Mouse (Mus musculus) MN1 (cell line): ENCODE data around the gene Speer4f1.
"Not testable (repeated sequence)": the region's sequence is repeated elsewhere in the genome, so short reads cannot be mapped to it uniquely, and the experiment has no call there.

Source experiments
- DNase-seq: peaks from one replicate; pipeline ENCODE4 v3.0.0-alpha.2; 2016; ENCODE audit warnings: low spot score

Speer4f1 gene

DNA sequence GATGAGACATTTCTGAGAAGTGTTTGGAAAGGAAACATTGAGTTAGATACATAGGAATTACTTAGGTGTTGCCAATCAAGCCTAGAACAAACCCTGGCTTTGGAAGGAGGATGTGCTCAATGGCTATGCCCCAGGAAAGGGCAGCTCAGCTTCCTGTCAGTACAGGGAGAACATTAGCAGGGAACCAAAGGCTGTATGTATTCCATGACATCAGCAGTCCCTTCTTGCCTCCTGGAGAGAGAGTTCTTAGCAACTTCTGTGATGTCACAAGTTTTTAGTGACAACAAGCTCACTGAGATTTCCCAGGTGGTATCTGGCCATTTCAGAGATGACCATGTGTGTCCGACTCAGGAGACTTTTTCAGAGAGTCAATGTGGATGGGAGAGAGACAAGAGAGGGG, at the start of gene Speer4f1:
TSS of gene Speer4f1 (plus strand) at position 301 of the 400 bp plus-strand sequence.
- DNase-seq: not testable (repeated sequence)

DNA sequence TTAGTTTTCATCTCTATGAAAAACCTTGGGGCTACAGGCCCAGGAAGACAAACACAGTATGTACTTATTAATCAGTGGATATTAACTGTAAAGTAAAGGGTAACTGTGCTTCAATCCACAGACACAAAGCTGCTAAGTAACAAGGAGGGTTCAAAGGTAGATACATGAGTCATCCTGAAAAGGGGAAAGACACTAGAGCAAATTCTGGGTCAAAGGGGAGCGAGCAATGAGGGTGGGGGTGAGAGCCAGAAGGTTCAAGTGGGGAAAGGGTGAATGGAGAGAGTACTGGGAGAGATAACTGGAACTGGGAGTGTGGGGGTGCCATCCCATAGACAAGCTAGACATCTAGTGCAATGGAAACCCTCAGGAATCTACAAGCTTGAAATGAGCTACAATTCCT, 49.0 kb upstream of the Speer4f1 start:
- no peak for DNase-seq

DNA sequence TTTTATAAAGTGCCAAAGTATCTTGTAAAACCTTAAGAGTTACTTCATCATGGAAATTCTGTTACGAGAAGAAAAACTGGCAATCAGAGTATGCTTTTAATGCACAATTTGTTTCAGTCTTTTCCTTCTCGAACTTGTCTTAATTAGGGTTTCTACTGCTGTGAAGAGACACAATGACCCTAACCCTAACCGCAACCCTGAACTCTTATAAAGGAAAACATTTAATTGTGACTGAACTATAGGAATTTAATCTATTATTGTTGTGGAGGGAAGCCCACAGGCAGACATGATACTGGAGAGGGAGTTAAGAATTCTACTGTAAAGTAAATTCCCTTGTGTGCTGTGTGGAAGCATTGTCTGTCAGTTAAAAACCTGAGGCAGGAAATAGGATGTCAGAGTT, 41.2 kb upstream of the Speer4f1 start:
- DNase-seq: no peak

DNA sequence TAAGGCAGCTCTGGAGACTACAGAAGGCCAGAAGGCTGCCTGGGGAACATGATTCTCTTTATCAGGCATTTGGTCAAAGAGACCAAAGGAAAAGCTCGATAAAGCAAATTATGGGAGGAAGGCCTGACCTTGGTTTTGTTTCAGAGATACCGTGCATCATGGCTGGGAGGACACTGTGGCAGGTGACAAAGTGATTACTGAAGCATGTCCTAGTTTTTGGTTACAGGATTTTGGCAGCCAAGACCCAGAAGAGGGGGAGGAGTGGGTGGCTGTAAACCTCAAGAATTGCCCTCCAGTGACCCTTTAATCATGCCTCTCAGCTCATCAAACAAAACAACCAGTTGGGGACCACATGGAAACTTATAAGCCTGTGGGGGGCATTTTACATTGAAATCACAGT, 39.7 kb upstream of the Speer4f1 start:
- DNase-seq: no peak

DNA sequence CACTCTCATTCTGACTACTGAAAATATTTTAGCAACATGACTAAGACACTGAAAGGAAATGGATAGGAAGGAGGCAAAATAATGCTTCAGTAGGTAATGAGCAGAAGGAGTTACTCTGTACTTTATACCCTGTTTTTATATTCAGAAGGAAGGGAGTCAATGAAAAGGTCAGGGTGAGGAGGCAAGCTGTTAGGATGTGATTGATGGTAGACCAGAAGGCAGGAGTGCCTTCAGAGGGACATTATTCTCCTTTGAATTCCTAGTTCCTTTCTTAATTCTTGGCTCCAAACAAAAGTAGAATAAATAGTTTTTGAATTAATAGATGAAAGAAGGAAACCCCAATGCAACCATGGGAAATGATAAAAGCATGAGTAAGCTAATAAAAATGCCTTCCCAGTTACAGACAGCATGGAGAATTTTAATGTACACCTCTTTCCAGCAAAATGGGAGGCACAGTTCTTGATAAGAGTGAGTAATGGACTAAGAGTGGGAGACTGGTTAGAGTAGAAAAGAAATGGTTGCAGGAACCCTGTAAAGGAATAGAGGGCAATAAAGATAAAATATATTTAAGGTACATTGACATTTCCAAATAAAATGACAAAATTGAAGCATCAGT, 36.3 kb upstream of the Speer4f1 start:
- no peak for DNase-seq

DNA sequence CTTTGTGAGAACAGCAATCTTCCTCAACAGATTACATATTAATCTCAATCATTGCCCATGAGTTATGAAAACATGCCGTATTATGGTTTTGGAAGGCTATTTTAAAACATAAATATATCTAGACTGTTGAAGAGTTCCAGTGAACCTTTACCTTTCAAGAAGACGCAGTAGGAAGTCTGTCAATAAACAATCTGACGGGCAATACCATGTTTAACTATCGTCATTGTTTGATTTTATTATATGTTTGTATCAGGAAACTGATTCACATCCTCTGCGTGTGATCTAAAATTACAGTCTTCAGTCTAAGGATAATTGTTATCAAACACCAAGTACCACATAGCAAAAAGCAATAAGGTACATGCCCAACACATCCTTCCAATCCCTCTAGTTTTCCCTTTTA, 21.8 kb upstream of the Speer4f1 start:
- no peak for DNase-seq

DNA sequence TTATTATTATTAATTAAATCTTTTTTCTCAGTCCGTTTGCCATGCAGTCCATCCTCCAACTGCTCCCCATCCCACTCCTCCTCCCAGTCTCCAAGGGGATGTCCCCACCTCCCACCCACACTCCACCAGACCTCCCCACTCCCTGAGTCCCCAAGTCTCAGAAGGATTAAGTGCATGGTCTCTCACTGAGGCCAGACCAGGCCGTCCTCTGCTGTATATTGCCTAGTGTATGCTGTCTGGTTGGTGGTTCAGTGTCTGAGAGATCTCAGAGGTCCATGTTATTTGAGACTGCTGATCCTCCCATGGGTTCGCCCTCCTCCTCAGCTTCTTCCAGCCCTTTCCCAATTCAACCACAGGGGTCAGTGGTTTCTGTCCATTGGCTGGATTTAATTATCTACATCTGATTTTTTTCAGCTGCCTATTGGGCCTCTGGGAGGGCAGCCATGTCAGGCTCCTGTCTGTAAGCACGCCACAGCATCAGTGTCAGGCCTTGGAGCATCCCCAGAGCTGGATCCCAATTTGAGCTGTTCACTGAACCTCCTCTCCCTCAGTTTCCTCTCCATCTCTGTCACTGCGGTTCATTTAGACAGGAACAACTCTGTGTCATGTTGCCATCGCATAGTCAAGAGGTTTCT, 20.8 kb upstream of the Speer4f1 start:
- no peak for DNase-seq

DNA sequence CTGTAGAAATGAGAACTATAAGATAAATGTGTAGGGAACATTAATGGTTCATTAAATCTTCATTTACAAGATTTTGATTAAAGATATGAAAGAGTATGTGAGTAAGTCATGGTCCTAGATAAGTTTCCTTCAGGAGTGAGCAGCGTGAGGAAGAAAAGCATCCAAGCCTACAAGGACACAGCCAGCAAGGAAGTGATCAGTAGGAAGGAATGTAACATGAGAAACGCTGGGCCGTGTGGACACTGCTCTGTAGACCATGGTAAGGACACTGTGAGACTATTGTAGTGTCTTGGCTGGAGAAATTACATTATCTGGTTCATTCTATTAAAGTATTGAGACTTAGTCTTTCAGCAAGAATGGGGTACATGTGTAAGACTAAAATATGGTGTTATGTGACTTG, 19.2 kb upstream of the Speer4f1 start:
- DNase-seq: no peak

DNA sequence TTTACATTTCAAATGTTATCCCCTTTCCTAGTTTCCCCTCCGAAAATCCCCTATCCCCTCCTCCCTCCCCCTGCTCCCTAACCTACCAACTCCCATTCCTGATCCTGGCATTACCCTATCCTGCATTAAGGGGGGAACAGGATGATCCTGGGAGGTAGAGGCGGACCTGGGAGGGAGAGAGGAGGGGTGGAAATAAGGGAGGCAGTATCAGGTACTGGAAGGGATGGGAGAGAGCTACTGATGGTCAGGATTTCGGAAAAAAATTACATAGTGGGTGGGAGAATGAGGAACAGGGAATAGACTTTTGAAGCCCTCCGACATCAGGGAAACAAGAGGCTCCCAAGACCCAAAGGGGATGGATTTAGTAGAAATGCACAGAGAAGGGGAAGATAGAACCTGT, 7.8 kb upstream of the Speer4f1 start:
- DNase-seq: peak; percentile 7

DNA sequence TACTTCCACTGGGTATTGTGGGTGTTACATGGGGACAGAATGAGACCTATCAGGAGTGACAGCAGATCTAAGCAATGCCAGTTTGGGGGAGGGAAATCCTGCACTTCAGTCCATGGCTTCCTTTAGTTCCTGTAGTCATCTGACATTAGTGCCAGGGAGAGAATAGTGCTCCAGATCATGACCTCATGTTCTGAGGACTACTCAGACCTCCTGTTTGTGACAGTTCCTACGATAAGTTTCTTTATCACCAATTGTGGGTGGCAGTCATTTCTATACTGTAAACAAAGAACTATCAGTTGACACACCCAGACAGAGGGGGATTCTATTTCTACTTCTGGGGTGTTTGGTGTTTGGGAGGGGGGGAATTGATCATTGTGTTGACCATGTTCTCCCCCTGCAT, 578 bp downstream of the Speer4f1 start:
- no peak for DNase-seq

DNA sequence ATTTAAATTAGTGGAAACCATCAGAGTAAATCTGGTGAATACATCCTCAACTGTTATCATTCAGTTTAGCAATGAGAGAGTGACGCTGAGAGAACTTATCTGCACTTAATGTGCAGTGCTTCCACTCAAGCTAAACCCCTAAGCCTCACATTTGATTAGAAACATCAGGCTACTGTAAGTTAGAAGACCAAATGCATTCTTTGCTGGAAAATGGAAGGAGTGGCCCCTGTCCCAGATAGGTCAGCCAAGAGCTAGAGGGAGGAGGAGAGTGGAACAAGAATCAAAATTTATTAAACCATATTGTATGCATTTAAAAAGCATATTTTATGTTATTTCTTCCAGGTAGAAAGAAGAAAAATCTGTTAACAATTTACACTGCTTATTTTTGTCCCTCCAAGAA, 14.0 kb downstream of the Speer4f1 start:
- DNase-seq: no peak

DNA sequence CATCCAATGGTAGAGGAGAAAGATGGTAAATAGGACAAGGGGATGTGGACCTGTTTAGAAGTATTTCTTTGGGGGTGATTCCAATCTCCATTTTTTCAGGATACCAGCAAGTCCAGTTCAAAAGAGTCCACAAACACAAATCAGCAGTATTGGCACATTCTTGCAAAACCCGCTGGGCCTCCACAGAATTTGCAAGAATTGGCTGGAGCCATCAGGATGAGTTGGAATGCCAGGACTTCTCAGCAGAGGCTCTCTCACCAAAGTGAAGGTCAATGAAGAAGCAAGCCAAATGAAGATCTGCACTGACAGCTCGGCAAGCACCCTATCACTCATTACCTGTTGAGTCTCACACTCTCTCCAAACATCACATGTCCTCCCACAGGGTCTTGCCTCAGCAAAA, 19.7 kb downstream of the Speer4f1 start:
- no peak for DNase-seq

DNA sequence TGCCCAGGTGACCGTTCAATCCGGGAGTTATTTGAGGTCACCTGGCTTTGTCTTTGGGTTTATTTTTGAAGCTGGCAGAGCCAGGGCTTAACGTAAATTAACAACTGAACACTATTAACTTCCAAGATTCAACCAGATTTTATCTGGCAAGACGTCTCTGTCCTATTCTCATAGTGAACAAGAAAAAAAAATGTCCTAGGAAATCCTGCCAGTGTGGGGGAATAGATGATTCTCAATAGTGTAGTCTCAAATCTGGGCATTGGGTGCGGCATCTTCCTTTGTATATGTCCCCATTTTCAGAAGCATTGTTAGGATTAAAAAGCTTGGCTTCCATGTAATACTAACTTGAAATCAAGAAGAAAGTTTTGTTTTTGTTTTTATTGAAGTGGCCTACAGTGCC, 20.8 kb downstream of the Speer4f1 start:
- no peak for DNase-seq

DNA sequence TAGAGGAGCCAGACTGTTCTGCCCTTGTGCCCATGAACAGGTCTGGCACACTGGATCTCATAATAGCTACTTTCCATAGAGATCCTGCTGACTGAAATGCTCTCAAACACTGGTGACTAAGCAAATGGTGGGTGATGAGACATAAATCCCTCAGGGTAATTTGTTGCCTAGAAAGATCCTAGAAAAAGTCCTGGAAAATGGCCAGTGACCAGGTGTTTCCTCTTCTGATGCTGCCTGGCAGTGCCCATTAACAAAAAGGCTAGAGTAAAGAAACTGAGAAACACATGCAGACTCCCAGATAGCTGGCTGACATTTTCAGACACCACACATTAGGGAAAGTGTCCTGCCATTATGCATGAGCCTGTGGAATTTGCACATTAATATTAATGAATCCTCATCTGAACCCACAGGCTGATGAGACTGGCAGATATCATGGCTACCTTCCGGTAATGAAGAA, 24.0 kb downstream of the Speer4f1 start:
- DNase-seq: no peak

DNA sequence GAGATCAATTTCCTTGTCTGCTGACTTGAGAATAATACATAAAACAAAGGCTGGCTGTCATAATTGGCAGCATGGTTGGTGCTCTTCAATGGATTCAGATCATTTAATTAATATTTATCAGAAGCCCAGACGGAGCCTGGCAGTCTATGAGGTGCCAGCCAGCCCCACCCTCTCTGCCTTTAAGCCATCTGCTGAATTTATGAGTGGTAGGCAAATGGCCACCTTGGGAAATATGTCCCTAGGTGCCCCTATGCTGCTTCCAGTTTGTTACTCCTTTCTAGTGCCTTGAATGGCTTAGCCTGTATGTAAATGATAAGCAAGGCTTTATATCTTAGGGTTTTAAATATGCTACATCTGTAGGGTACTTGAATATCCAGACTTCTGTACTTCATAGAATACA, 25.0 kb downstream of the Speer4f1 start:
- DNase-seq: no peak

DNA sequence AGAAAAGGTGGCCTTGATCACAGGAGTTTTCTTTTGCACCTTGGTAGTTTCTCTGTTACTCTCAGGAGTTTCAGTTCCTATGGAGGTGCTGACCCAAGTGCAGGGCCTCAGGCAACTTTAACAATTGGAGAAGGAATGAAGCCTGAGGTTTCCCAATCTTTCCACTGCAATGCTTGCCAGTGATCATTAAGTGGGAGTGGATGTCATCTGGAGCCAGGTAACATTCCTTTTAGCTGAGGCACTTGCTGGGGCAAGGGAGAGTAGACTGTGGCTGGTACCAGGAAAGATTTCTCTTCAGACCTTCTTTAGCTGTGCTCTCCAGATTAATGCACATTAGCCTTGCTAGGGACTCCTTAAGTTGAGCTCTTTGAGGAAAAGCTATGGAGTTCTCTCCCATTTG, 29.6 kb downstream of the Speer4f1 start:
- DNase-seq: no peak

DNA sequence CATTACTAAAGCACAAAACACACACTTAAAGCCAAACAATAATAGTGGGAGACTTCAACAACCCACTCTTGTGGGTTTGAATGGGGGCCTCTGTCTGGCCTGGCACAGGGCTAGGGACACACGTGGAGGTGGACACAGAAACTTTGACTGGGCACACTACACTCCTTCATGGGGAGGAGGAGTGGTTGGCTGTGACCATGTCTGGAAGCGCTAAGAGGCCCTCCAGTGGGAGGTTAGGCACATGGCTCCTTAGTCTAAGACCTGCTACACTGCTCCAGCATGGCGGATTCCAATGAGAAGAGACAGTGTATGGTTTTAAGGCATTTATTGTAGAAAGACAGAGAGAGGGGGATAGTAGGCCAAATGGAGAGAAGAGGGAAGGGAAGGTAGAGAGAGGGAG, 32.1 kb downstream of the Speer4f1 start:
- DNase-seq: no peak
